Mouse (Mus musculus) limb, embryonic 10.5 days (tissue): Measurements from ENCODE around the gene Crygn. TPM values are rescaled to one million over a fixed set of nuclear protein-coding genes. Genes with fewer than 3 reads are reported as not detected.
A peak's percentile ranks its signal among the peaks of the same experiment; 100 is the strongest.

ENCODE experiments used
- DNase-seq: peaks from one replicate; pipeline ENCODE4 v3.0.0-alpha.2; 2017; ENCODE audit warnings: low spot score
- H3K27ac ChIP-seq: fragments of 300-500 bp; sonication (generic); 2 replicates; pipeline ENCODE4 v1.5.1; 2016; ENCODE audit warnings: mild to moderate bottlenecking
- H3K27me3 ChIP-seq: fragments of 300-500 bp; sonication (generic); 2 replicates; pipeline ENCODE4 v1.6.1; 2016; ENCODE audit warnings: low read depth, mild to moderate bottlenecking; ENCODE audit not compliant: poor library complexity, severe bottlenecking
- H3K36me3 ChIP-seq: fragments of 300-500 bp; sonication (generic); 2 replicates; pipeline ENCODE4 v1.6.1; 2016; ENCODE audit warnings: mild to moderate bottlenecking, moderate library complexity
- H3K4me1 ChIP-seq: fragments of 300-500 bp; sonication (generic); 2 replicates; pipeline ENCODE4 v1.6.1; 2016
- H3K4me3 ChIP-seq: fragments of 300-500 bp; sonication (generic); 2 replicates; pipeline ENCODE4 v1.5.1; 2016; ENCODE audit warnings: mild to moderate bottlenecking, moderate library complexity
- H3K9me3 ChIP-seq: fragments of 300-500 bp; sonication (generic); replicated peaks from 2 replicates; pipeline ENCODE4 v1.6.1; 2016; ENCODE audit warnings: mild to moderate bottlenecking
- WGBS: fragments of 180-500 bp; shearing (Covaris S2); methylation state at CpG from one replicate; pipeline ENCODE4 v1.1.7; 2016; 5-methylcytosine and 5-hydroxymethylcytosine counted together
- polyA plus RNA-seq: library from polyadenylated mRNA; unstranded; fragments of >200 nt; fragmentation: Nextera tagmentation; extraction: Ambion mirVana; gene quantifications from 2 replicates; pipeline ENCODE4 v1.2.1, GENCODE M21; 2016

Gene Crygn
- 0.79 and 1.1 TPM in 2 replicates for polyA plus RNA-seq

DNA sequence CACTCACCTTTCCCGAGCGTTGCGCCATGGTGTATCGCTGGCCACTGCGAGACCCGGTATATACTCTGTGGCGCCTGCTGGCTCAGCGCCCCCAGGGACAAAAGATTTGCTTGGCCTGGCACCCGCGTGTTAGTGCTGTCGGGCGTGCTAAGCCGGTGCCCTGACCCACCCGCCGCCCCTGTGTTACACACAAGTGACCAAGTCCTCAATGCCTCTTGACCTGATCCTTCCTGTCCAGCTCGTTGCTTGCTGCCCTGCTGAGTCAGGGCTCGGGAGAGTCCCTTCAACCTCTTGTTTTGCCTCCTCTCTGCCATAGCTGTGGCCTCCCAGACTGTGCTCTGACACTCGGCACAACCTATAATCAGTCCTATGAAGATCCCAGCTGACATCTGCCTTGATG, at the start of gene Crygn:
Crygn (minus strand) TSS at position 193 of the 400 bp plus-strand sequence.
- Histone ChIP-seq H3K36me3 (no peaks in the 10 kb centered on the region), H3K27me3 (peaks cover 8% of the 10 kb centered on the region; the same call in 1 of the 2 replicates), H3K27ac (peak within 1 kb of the TSS; percentile 42; the same call in 1 of the 2 replicates), H3K4me1 (peaks cover 31% of the 10 kb centered on the region), H3K4me3 (no peak within 1 kb of the TSS), H3K9me3 (no peaks in the 10 kb centered on the region)
- 39% methylated on average over 18 of the region's 18 CpGs for WGBS
- DNase-seq = no peak

- Histone ChIP-seq H3K27me3 (no peaks in the 10 kb centered on the region), H3K9me3 (no peaks in the 10 kb centered on the region), H3K27ac (no peak overlapping the region), H3K4me3 (no peak overlapping the region), H3K36me3 (peaks cover 90% of the 10 kb centered on the region), H3K4me1 (no peaks in the 10 kb centered on the region)
- WGBS = 90% methylated on average over 6 of the region's 6 CpGs
- no peak for DNase-seq
These were observed 47.4 kb upstream of the Crygn start for GRCm38 (mm10) chr5:24805222-24805621.

- peaks cover 85% of the 10 kb centered on the region for H3K36me3 ChIP-seq
- no peaks in the 10 kb centered on the region for H3K4me1 ChIP-seq
- 92% methylated on average over 8 of the region's 8 CpGs for WGBS
- no peak overlapping the region for H3K4me3 ChIP-seq
- H3K9me3 ChIP-seq = no peaks in the 10 kb centered on the region
- no peak for DNase-seq
- H3K27ac ChIP-seq = no peak overlapping the region
- H3K27me3 ChIP-seq = no peaks in the 10 kb centered on the region
These were observed 46.9 kb upstream of the Crygn start for GRCm38 (mm10) chr5:24804661-24805060.

DNA sequence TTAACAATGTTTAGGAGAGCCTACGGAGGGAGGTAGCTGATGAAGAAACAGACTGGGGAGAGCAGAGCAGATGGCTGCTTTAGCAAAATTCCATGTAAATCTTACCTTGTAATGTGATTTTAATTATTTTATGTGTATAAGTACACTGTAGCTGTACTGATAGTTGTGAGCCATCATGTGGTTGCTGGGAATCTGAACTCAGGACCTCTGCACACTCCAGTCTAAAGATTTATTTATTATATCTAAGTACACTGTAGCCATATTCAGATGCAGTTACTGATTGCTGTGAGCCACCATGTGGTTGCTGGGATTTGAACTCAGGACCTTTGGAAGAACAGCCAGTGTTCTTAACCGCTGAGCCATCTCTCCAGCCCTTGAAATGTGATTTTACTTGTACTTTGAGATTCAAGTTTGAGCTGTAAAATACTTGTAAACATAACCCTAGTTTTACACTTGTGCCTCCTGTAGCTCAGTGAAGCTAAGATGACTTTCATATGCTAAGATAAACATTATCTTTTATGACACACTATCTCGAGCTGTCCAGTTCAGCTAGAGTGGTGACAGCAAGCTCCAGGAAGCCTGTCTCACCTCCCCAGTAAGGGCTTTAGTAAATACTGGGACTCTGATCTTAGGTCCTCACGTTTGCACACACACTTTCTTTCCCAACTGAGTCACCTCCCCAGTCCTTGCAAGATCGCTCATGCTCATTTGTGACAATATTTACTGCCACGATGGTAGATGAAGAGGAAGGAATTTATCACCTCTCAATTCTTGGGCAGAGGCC, 44.2 kb upstream of the Crygn start:
- 74% methylated on average over 6 of the region's 6 CpGs for WGBS
- H3K4me3 ChIP-seq = no peak overlapping the region
- H3K27me3 ChIP-seq = no peaks in the 10 kb centered on the region
- no peak overlapping the region for H3K27ac ChIP-seq
- peaks cover 6% of the 10 kb centered on the region; the same call in 1 of the 2 replicates for H3K4me1 ChIP-seq
- peaks cover 59% of the 10 kb centered on the region for H3K36me3 ChIP-seq
- H3K9me3 ChIP-seq = no peaks in the 10 kb centered on the region
- DNase-seq = no peak

DNA sequence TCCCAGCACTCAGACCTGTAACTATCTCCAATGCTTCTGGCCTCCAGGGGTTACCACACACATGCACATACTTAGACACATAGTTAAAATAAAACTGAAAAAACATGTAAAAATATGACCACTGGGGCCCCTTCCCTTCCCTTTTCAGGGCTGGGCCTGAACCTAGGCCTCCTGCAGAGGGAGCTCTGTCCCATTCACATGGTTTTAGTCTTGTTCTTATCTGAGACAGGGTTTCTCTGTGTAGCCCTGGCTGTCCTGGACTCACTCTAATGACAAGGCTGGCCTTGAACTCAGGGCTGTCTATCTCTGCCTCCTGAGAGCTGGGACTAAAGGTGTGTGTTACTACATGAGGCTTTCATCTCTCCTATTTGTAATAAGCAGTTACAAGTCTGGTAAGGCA, 42.6 kb upstream of the Crygn start:
- no peak for DNase-seq
- H3K9me3 ChIP-seq = no peaks in the 10 kb centered on the region

GRCm38 (mm10) chr5:24798639-24799038, 40.8 kb upstream of the Crygn start:
- DNase-seq = no peak
- Histone ChIP-seq H3K4me1 (peaks cover 6% of the 10 kb centered on the region; the same call in 1 of the 2 replicates), H3K27me3 (no peaks in the 10 kb centered on the region), H3K36me3 (peaks cover 25% of the 10 kb centered on the region), H3K9me3 (no peaks in the 10 kb centered on the region), H3K4me3 (no peak overlapping the region), H3K27ac (no peak overlapping the region)
- WGBS = 86% methylated on average over 10 of the region's 10 CpGs

More for the DNA sequence above, 42.6 kb upstream of the Crygn start:
- peaks cover 6% of the 10 kb centered on the region; the same call in 1 of the 2 replicates for H3K4me1 ChIP-seq
- peaks cover 43% of the 10 kb centered on the region for H3K36me3 ChIP-seq
- H3K4me3 ChIP-seq = no peak overlapping the region
- H3K27ac ChIP-seq = no peak overlapping the region
- no peaks in the 10 kb centered on the region for H3K27me3 ChIP-seq

- 64% methylated on average over 7 of the region's 7 CpGs for WGBS
- no peaks in the 10 kb centered on the region for H3K27me3 ChIP-seq
- H3K36me3 ChIP-seq = peaks cover 18% of the 10 kb centered on the region
- no peak overlapping the region for H3K4me3 ChIP-seq
- no peak for DNase-seq
- H3K9me3 ChIP-seq = no peaks in the 10 kb centered on the region
- H3K4me1 ChIP-seq = peaks cover 6% of the 10 kb centered on the region; the same call in 1 of the 2 replicates
- H3K27ac ChIP-seq = no peak overlapping the region
These were observed 40.0 kb upstream of the Crygn start for GRCm38 (mm10) chr5:24797858-24798257.

DNA sequence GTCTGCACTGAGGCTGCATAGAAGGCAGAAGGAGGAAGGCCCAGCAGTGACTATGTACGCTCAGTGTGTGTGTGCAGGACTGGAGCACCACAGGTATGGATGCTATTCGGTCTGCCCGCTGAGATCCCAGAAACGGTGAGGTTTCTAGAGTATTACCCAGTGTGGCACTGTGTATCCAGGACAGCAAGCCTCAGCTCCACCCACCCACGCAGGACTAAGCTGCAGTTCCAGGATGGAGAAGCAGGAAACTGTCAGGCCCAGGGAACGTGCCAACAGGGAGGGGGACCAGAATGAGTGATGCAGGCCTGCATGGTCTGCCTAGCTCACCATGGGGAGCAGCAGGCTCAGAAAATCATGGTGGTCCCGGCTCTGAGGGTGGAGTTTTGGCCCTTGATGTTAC, 35.2 kb upstream of the Crygn start:
- 72% methylated on average over 7 of the region's 7 CpGs for WGBS
- DNase-seq = no peak
- peaks cover 2% of the 10 kb centered on the region; the same call in 1 of the 2 replicates for H3K4me1 ChIP-seq
- H3K27ac ChIP-seq = no peak overlapping the region
- H3K27me3 ChIP-seq = no peaks in the 10 kb centered on the region
- H3K36me3 ChIP-seq = no peaks in the 10 kb centered on the region
- no peak overlapping the region for H3K4me3 ChIP-seq
- no peaks in the 10 kb centered on the region for H3K9me3 ChIP-seq

- WGBS = 90% methylated on average over 4 of the region's 4 CpGs
These were observed 25.1 kb upstream of the Crygn start for GRCm38 (mm10) chr5:24782957-24783356.

GRCm38 (mm10) chr5:24781048-24781447, 23.2 kb upstream of the Crygn start:
- DNase-seq = no peak
- no peak overlapping the region for H3K27ac ChIP-seq

More at GRCm38 (mm10) chr5:24782957-24783356, 25.1 kb upstream of the Crygn start:
- H3K27ac ChIP-seq = no peak overlapping the region
- peaks cover 20% of the 10 kb centered on the region for H3K27me3 ChIP-seq
- H3K4me3 ChIP-seq = no peak overlapping the region
- no peaks in the 10 kb centered on the region for H3K9me3 ChIP-seq
- H3K4me1 ChIP-seq = peaks cover 6% of the 10 kb centered on the region
- DNase-seq = no peak
- H3K36me3 ChIP-seq = no peaks in the 10 kb centered on the region

GRCm38 (mm10) chr5:24779881-24780512, 22.2 kb upstream of the Crygn start:
- 50% methylated on average over 15 of the region's 15 CpGs for WGBS
- peaks cover 7% of the 10 kb centered on the region for H3K4me1 ChIP-seq
- H3K4me3 ChIP-seq = no peak overlapping the region
- H3K9me3 ChIP-seq = no peaks in the 10 kb centered on the region
- peaks cover 21% of the 10 kb centered on the region for H3K27me3 ChIP-seq
- no peaks in the 10 kb centered on the region for H3K36me3 ChIP-seq
- H3K27ac ChIP-seq = no peak overlapping the region
- peak; percentile 50 for DNase-seq

More at GRCm38 (mm10) chr5:24781048-24781447, 23.2 kb upstream of the Crygn start:
- Histone ChIP-seq H3K4me1 (peaks cover 7% of the 10 kb centered on the region), H3K4me3 (no peak overlapping the region), H3K27me3 (peaks cover 21% of the 10 kb centered on the region), H3K36me3 (no peaks in the 10 kb centered on the region), H3K9me3 (no peaks in the 10 kb centered on the region)
- 30% methylated on average over 5 of the region's 5 CpGs for WGBS

GRCm38 (mm10) chr5:24779321-24779720, 21.5 kb upstream of the Crygn start:
- no peak overlapping the region for H3K27ac ChIP-seq
- H3K4me3 ChIP-seq = no peak overlapping the region
- DNase-seq = no peak
- no peaks in the 10 kb centered on the region for H3K9me3 ChIP-seq
- H3K36me3 ChIP-seq = no peaks in the 10 kb centered on the region
- peaks cover 21% of the 10 kb centered on the region for H3K27me3 ChIP-seq
- H3K4me1 ChIP-seq = peaks cover 7% of the 10 kb centered on the region

DNA sequence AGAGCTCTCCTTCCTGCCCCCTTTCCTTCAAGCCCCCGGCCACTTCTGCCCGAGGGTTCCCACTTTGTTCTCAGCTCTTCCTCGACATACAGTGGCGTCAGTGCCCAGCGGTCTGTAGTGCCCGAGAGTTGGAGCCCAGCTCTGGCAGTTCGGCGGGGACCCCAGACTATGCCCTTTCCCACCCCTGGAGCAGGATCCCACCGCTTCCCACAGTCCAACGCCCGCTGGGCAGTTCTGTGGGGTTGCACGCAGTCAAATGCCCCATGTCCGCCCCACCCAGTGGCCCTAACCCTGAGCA, 21.0 kb upstream of the Crygn start:
- 43% methylated on average over 13 of the region's 13 CpGs for WGBS
- Histone ChIP-seq H3K4me3 (peak overlapping the region; percentile 14; the same call in 1 of the 2 replicates), H3K4me1 (peaks cover 7% of the 10 kb centered on the region), H3K27me3 (peaks cover 21% of the 10 kb centered on the region), H3K9me3 (no peaks in the 10 kb centered on the region), H3K27ac (no peak overlapping the region), H3K36me3 (no peaks in the 10 kb centered on the region)
- DNase-seq = no peak
